Mouse (Mus musculus) heart, embryonic 14.5 days (tissue): Measurements from ENCODE around the gene 6430628N08Rik. TPM values are rescaled to one million over a fixed set of nuclear protein-coding genes. Genes with fewer than 3 reads are reported as not detected.

ENCODE experiments used
- ATAC-seq: fragments of 200-750 bp; cut with Nextera tagmentation; 2 replicates; pipeline ENCODE4 v1.8.0; 2017; ENCODE audit warnings: low read depth, moderate TSS enrichment; ENCODE audit not compliant: insufficient number of reproducible peaks, insufficient read depth, low FRiP score
- H3K27ac ChIP-seq, 2 experiments: fragments of 200-500 bp in 1 of 2; fragments of 300-500 bp in 1 of 2; sonication (generic) in 1 of 2; replicated peaks in 1 of 2; 2 replicates each; pipeline ENCODE4 v1.5.1; 2012 to 2014; ENCODE audit warnings: low read depth in 2 of 2, low read length in 2 of 2, control low read depth in 1 of 2, mild to moderate bottlenecking in 1 of 2, mixed read lengths in 1 of 2; ENCODE audit not compliant: control insufficient read depth in 1 of 2, insufficient read depth in 1 of 2
- H3K27me3 ChIP-seq: fragments of 300-500 bp; sonication (generic); 2 replicates; pipeline ENCODE4 v1.6.1; 2014; ENCODE audit warnings: mild to moderate bottlenecking, low read length, control low read depth; ENCODE audit not compliant: control insufficient read depth, insufficient read depth
- H3K36me3 ChIP-seq: fragments of 300-500 bp; sonication (generic); 2 replicates; pipeline ENCODE4 v1.6.1; 2014; ENCODE audit warnings: mild to moderate bottlenecking, control low read depth, low read length, mixed read lengths; ENCODE audit not compliant: control insufficient read depth, insufficient read depth
- H3K4me1 ChIP-seq, 2 experiments: fragments of 200-500 bp in 1 of 2; fragments of 300-500 bp in 1 of 2; sonication (generic) in 1 of 2; 2 replicates each; pipeline ENCODE4 v1.6.1; 2012 to 2014; ENCODE audit warnings: low read length in 2 of 2, control low read depth in 1 of 2, mixed read lengths in 1 of 2; ENCODE audit not compliant: control insufficient read depth in 2 of 2, insufficient read depth in 2 of 2
- H3K4me2 ChIP-seq: fragments of 300-500 bp; sonication (generic); 2 replicates; pipeline ENCODE4 v1.6.1; 2014; ENCODE audit warnings: mild to moderate bottlenecking, low read length
- H3K4me3 ChIP-seq, 2 experiments: fragments of 200-500 bp in 1 of 2; fragments of 300-500 bp in 1 of 2; sonication (generic) in 1 of 2; 2 replicates each; pipeline ENCODE4 v1.5.1; 2012 to 2014; ENCODE audit warnings: low read length in 2 of 2, mild to moderate bottlenecking in 2 of 2, control low read depth in 1 of 2, low read depth in 1 of 2, moderate library complexity in 1 of 2; ENCODE audit not compliant: control insufficient read depth in 1 of 2, insufficient read depth in 1 of 2
- H3K9ac ChIP-seq: fragments of 300-500 bp; sonication (generic); 2 replicates; pipeline ENCODE4 v1.6.1; 2014; ENCODE audit warnings: mild to moderate bottlenecking, low read length
- H3K9me3 ChIP-seq: fragments of 300-500 bp; sonication (generic); 2 replicates; pipeline ENCODE4 v1.6.1; 2016; ENCODE audit warnings: low read length, control low read depth; ENCODE audit not compliant: control insufficient read depth
- WGBS: fragments of 180-500 bp; shearing (Covaris S2); extraction: QIAGEN DNeasy Blood & Tissue Kit; methylation state at CpG from one replicate; pipeline ENCODE4 v1.1.7; 2014; 5-methylcytosine and 5-hydroxymethylcytosine counted together
- polyA plus RNA-seq: library from polyadenylated mRNA; unstranded; fragments of >200 nt; fragmentation: Nextera tagmentation; extraction: Ambion mirVana; gene quantifications from 2 replicates; pipeline ENCODE4 v1.2.1, GENCODE M21; 2014

Gene 6430628N08Rik
- polyA plus RNA-seq, 1 experiment from 2014 or later: not detected

GRCm38 (mm10) chr4:115850631-115851030, 39.8 kb upstream of the 6430628N08Rik start:
- Histone ChIP-seq H3K9ac (no peak overlapping the region), H3K27ac (no peak overlapping the region), H3K27me3 (no peaks in the 10 kb centered on the region), H3K4me2 (no peak overlapping the region), H3K36me3 (0 out of 2 replicates have a peak, but pooled peaks cover 11% of the 10 kb centered on the region), H3K9me3 (no peaks in the 10 kb centered on the region), H3K4me1 (peaks cover 21 to 29% of the 10 kb centered on the region in 2 experiments), H3K4me3 (no peak overlapping the region)
- no peak for ATAC-seq
- 75% methylated on average over 2 of the region's 2 CpGs for WGBS

DNA sequence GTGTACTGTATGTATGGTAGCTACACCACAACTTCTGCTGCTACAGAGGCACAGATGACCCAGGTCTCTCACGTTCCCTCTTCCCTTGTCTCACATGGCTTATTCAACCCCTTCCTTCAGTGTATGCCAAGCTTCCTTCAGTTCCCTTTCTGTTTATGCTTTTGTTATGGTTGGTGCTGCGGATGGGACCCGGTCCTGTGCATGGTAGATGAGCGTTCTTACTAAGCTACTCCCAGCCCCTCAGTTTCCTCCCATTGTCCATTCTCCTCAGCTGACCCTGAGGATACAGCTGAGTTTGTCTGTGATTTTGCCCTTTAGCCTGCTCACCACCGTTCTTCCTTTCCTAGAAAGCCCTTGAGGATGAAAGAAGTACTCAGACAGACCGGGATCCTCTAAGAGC, 38.9 kb upstream of the 6430628N08Rik start:
- Histone ChIP-seq H3K9ac (no peak overlapping the region), H3K4me2 (no peak overlapping the region), H3K36me3 (0 out of 2 replicates have a peak, but pooled peaks cover 11% of the 10 kb centered on the region), H3K27ac (no peak overlapping the region), H3K27me3 (no peaks in the 10 kb centered on the region), H3K4me1 (peaks cover 25 to 28% of the 10 kb centered on the region in 2 experiments), H3K4me3 (no peak overlapping the region), H3K9me3 (no peaks in the 10 kb centered on the region)
- no peak for ATAC-seq
- WGBS: 53% methylated on average over 6 of the region's 6 CpGs

DNA sequence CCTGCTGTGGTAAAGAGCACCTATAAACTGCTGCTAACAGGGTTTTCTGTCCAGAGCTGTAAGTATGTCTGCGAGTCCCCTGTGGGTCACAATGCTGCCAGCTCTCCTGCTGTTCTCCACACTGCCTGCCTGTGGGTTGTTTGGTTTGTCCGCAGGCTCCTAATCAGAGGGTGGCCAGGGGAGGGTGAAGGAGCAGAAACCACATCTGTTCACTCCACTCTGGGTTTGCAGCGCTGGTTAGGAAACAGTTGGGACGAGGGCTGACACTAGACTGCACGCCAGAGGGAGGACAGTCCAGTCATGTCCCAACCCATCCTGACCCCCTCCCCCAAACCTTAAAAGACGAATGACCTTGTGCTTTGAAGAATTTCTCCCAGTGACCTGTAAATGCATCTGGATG, 35.4 kb upstream of the 6430628N08Rik start:
- Histone ChIP-seq H3K4me2 (no peak overlapping the region), H3K9ac (no peak overlapping the region), H3K27me3 (no peaks in the 10 kb centered on the region), H3K9me3 (no peaks in the 10 kb centered on the region), H3K4me3 (no peak overlapping the region), H3K27ac (no peak overlapping the region), H3K4me1 (peaks cover under 1 to 8% of the 10 kb centered on the region in 2 experiments; a peak in 3 of 4 replicates), H3K36me3 (peaks cover 29% of the 10 kb centered on the region)
- WGBS: 60% methylated on average over 6 of the region's 6 CpGs
- no peak for ATAC-seq

- H3K4me3 ChIP-seq: no peak overlapping the region
- H3K4me1 ChIP-seq: peaks cover 0 to 8% of the 10 kb centered on the region in 2 experiments; a peak in 2 of 4 replicates
- H3K9me3 ChIP-seq: no peaks in the 10 kb centered on the region
- no peak overlapping the region for H3K27ac ChIP-seq
- H3K9ac ChIP-seq: no peak overlapping the region
- WGBS: 58% methylated on average over 4 of the region's 4 CpGs
- H3K27me3 ChIP-seq: no peaks in the 10 kb centered on the region
- no peak for ATAC-seq
- peaks cover 34% of the 10 kb centered on the region for H3K36me3 ChIP-seq
- H3K4me2 ChIP-seq: no peak overlapping the region
Observed at GRCm38 (mm10) chr4:115855609-115856008, 34.9 kb upstream of the 6430628N08Rik start.

DNA sequence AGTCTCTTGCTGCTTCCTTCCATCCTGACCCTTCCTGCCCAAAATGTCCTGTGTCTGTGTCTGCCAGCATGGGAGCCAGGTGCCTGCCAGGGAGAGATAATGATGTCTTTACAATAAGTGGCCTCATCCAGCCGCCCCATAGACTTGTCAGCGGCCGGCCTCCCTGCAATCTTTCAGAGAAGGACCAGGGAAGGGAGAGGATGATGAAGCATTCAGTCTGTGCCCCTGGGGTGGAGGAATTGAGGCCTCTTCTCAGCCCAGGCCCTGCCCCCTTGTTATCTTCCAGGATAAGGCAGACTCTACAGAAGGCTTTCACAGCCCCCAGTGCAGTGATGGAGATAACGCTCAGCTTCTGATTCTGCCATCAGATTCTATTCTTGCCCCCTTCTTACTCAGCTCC, 34.2 kb upstream of the 6430628N08Rik start:
- H3K9ac ChIP-seq: no peak overlapping the region
- H3K27ac ChIP-seq: no peak overlapping the region
- ATAC-seq: no peak

DNA sequence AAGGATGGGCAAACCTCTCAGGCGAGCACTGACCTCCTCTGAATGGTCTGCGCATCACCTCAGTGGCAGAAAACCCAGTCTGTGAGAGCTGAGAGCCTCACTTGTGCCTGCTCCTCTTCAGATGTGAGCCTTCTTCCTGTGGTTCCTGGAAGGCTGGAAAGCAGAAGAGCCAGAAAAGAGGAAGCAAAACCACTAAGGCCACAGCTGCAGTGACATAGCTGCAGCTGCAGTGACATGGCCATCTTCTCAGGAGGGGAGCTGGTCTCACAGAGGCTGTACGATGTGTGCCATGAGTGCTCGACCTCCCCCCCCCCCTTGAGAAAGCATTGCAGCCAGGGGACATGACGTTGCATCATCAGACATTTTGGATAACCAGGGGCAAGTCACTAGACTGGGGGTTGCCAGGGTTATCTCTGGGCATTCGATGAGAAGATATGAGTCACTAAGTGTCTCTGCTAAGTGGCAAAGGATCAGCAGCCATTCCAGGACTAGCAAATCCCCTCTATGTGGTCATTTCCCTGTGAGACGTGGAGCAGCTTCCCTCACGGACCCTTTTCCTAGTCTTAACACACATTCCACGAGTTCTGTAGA, 33.1 kb upstream of the 6430628N08Rik start:
- Histone ChIP-seq H3K9me3 (no peaks in the 10 kb centered on the region), H3K4me3 (no peak overlapping the region), H3K9ac (no peak overlapping the region), H3K27me3 (no peaks in the 10 kb centered on the region), H3K4me2 (no peak overlapping the region), H3K36me3 (peaks cover 45% of the 10 kb centered on the region), H3K27ac (no peak overlapping the region), H3K4me1 (peaks cover 0 to 4% of the 10 kb centered on the region in 2 experiments; a peak in 1 of 4 replicates)
- 63% methylated on average over 9 of the region's 9 CpGs for WGBS
- no peak for ATAC-seq

More for the DNA sequence above, 34.2 kb upstream of the 6430628N08Rik start:
- H3K27me3 ChIP-seq: no peaks in the 10 kb centered on the region
- H3K36me3 ChIP-seq: peaks cover 37% of the 10 kb centered on the region
- WGBS: 38% methylated on average over 4 of the region's 4 CpGs
- peaks cover 0 to 8% of the 10 kb centered on the region in 2 experiments; a peak in 2 of 4 replicates for H3K4me1 ChIP-seq
- H3K4me3 ChIP-seq: no peak overlapping the region
- no peak overlapping the region for H3K4me2 ChIP-seq
- H3K9me3 ChIP-seq: no peaks in the 10 kb centered on the region

DNA sequence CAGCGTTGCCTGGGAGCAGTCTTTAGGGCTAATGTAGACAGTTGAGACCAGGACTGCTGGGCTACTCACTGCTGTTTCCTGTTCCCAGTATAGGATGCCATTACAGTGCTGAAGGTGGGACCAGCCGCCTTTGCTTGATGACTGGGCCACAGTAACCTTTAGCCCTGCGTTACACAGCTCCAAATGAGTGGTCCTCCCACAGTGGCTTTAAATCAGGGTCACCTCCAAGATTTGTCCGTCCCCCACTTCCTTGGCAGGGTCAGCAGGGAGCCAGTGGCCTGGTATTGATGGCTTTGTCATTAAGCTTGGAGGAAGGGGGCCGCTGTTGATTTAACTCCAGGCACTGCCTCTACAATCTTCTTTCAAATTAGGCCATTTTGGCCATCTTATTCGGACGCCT, 27.1 kb upstream of the 6430628N08Rik start:
- Histone ChIP-seq H3K4me2 (no peak overlapping the region), H3K36me3 (peaks cover 76% of the 10 kb centered on the region), H3K4me3 (no peak overlapping the region), H3K27me3 (no peaks in the 10 kb centered on the region), H3K4me1 (no peaks in the 10 kb centered on the region), H3K27ac (no peak overlapping the region), H3K9ac (no peak overlapping the region), H3K9me3 (no peaks in the 10 kb centered on the region)
- WGBS: 81% methylated on average over 7 of the region's 7 CpGs
- no peak for ATAC-seq

DNA sequence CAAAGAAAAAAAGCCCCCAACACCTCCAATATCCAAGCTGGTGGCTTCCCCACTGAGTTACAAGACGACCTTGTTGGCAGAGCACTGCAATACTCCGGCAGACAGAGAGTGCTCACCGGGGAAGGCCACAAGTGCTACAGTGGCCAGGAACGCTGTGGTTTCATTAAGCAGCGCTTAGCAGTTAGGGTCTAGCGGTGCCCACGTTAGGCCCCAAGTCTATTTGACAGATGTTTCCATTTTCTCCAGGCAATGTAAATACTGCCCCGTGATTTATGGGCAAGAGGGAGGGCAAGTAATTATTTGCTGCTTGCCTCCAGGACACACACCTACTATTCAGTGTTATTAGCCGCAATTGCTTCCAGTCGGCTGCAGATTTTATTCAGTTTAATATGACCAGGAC, 26.6 kb upstream of the 6430628N08Rik start:
- peaks cover 76% of the 10 kb centered on the region for H3K36me3 ChIP-seq
- no peak for ATAC-seq
- WGBS: 68% methylated on average over 10 of the region's 10 CpGs

More for the DNA sequence above, 26.6 kb upstream of the 6430628N08Rik start:
- H3K9ac ChIP-seq: no peak overlapping the region
- H3K9me3 ChIP-seq: no peaks in the 10 kb centered on the region
- no peaks in the 10 kb centered on the region for H3K4me1 ChIP-seq
- no peaks in the 10 kb centered on the region for H3K27me3 ChIP-seq
- H3K27ac ChIP-seq: no peak overlapping the region
- H3K4me3 ChIP-seq: no peak overlapping the region
- H3K4me2 ChIP-seq: no peak overlapping the region
